Mouse (Mus musculus): ENCODE measurements around the gene Mitf. TPM values are rescaled to one million over a fixed set of nuclear protein-coding genes. Genes with fewer than 3 reads are reported as not detected.
A peak's percentile ranks its signal among the peaks of the same experiment; 100 is the strongest.

Gene Mitf
- polyA plus RNA-seq, 1 experiment from 2014 or later = 2.4 TPM

DNA sequence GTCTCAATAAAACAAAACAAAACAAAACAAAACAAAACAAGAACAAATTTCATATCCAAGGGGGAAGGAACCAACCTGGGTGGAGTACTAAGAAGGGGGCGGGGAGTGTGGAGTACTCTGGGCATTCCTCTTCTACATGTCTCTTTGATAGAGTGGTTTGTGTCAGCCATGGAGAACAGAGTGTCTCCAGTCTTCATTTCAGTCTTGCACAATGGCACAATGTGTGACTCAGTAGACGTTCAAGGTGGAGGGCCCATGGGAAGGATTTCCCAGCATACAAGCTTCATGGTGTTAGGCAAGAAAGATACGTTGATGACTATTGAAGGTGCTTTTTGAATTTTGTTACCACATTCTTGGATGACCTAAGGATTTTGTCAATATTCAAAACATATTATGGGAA is 117.4 kb downstream of the Mitf start:
- no peak for ATAC-seq (ENCODE audit: low FRiP score, low read depth)
- Histone ChIP-seq H3K27me3 (no peaks in the 10 kb centered on the region), H3K9me3 (no peaks in the 10 kb centered on the region), H3K4me1 (replicated peaks) (0 out of 2 replicates have a peak, but pooled peaks cover 3% of the 10 kb centered on the region), H3K9ac (no peak overlapping the region), H3K36me3 (no peaks in the 10 kb centered on the region), H3K4me3 (no peak overlapping the region), H3K4me2 (no peak overlapping the region), H3K27ac (replicated peaks) (no peak overlapping the region)
- WGBS = 93% methylated on average over 3 of the region's 3 CpGs

DNA sequence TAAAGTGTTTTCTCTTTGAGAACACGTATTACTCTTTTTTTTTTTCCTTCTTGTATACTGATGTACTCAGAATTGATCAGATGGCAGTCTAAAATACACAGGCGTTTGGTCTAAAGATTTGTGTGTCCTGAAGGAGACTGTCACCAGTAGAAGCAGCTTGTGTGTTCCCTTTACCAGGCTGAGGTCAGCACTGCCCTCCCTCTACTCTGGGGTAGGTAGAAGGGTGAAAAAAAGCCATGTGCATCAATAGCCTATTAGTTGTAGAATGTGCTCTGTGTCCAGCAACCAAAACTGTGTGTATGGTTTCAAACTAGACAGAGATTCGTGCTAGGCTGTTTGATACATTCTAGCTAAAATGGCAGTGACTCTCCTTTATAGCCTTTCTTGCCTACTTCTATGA is 122.2 kb downstream of the Mitf start:
- 78% methylated on average over 3 of the region's 3 CpGs for WGBS

DNA sequence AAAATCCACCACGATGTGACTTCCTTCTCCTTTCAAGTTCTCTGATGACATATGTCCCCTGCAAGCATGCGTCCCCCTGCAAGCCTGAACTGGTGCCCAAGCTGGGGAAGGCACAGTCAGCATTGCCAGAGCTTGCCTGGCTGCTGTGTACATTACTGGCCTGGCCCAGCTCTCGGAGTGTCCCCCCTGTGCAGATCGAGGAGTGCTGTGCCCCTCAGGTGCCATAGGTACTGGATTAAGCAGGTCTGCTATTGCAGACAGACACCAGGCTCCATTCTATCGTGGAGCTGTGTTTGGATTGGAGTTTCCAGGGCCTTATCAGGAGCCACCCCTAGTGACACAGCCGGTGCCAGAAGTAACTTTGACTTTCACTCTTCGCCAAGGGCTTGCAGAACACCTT is 122.6 kb downstream of the Mitf start:
- no peak for ATAC-seq (ENCODE audit: low FRiP score, low read depth)
- no peaks in the 10 kb centered on the region for H3K9me3 ChIP-seq
- no peak overlapping the region for H3K4me3 ChIP-seq
- H3K27ac ChIP-seq (replicated peaks) = no peak overlapping the region
- no peaks in the 10 kb centered on the region for H3K36me3 ChIP-seq
- H3K27me3 ChIP-seq = no peaks in the 10 kb centered on the region
- H3K4me1 ChIP-seq (replicated peaks) = no peaks in the 10 kb centered on the region
- WGBS = 77% methylated on average over 7 of the region's 7 CpGs
- no peak overlapping the region for H3K4me2 ChIP-seq
- H3K9ac ChIP-seq = no peak overlapping the region

More for the DNA sequence above, 122.2 kb downstream of the Mitf start:
- no peaks in the 10 kb centered on the region for H3K27me3 ChIP-seq
- no peak overlapping the region for H3K4me2 ChIP-seq
- H3K36me3 ChIP-seq = no peaks in the 10 kb centered on the region
- no peak overlapping the region for H3K27ac ChIP-seq (replicated peaks)
- no peaks in the 10 kb centered on the region for H3K4me1 ChIP-seq (replicated peaks)
- H3K9me3 ChIP-seq = no peaks in the 10 kb centered on the region
- H3K9ac ChIP-seq = no peak overlapping the region
- no peak for ATAC-seq (ENCODE audit: low FRiP score, low read depth)
- no peak overlapping the region for H3K4me3 ChIP-seq

DNA sequence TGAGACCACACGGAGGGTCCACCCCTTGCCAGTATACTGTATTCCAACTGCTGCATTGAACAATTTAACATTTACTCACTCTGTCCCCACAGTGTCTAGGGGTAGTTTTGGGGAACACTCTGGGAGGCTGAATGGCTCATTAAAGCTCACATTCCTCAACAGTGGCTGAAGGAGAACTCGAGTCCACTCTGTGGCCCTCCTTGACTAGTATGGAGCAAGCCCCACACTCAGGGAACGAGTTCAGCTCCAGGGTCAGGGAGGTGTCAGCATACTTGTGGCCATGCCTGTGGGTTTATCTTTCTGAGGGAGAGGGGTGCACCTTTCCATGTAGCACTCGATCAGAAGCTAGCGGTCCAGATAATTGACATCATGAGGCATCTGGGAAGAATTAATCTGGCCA is 130.3 kb downstream of the Mitf start:
- Histone ChIP-seq H3K36me3 (no peaks in the 10 kb centered on the region), H3K9ac (no peak overlapping the region), H3K27ac (replicated peaks) (no peak overlapping the region), H3K4me2 (no peak overlapping the region), H3K27me3 (no peaks in the 10 kb centered on the region), H3K9me3 (no peaks in the 10 kb centered on the region), H3K4me1 (replicated peaks) (peaks cover 9% of the 10 kb centered on the region; the same call in 1 of the 2 replicates), H3K4me3 (no peak overlapping the region)
- 80% methylated on average over 5 of the region's 5 CpGs for WGBS
- ATAC-seq (ENCODE audit: low FRiP score, low read depth) = no peak

DNA sequence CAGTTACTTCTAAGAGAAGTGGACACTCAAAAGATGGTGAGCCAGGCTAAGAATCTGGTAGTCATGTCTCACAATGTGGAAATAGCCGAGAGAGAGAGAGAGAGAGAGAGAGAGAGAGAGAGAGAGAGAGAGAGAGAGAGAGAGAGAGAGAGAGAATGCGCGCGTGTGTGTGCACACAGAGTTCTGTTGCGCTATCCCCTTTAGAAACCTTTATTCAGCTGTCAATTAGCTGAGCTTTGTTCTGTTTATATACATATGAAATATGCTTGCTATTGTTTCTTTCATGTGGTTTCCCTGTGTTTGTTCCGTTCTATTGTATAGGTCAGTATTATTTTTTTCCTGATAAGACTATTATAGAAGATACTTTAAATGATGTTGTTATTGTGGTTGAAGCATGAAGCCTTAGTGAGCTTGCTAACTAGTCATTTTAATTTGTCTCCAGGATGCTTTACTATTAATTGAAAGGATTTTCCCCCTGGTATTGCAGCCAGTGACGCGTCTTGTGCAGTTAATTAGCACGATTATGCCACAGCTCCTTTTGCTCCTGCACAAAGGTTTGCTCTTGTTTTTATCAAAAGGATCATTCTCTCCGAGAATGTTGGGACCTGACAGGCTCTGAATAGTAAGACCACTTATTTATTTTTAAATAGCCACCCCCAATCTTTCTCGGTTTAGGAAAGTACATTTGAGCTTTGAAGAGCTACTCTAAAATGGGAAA is 131.2 kb downstream of the Mitf start:
- H3K9ac ChIP-seq = no peak overlapping the region

DNA sequence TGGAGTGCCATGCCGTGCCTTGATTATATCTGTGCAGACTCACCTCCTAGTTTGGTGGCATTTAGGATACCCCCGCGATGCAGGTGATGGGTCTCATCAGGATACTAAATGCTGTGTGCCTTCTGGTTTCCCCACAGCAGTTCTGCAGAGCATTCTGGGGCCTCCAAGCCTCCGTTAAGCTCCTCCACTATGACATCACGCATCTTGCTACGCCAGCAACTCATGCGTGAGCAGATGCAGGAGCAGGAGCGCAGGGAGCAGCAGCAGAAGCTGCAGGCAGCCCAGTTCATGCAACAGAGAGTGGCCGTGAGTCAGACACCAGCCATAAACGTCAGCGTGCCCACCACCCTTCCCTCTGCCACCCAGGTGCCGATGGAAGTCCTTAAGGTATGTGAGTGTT is 134.1 kb downstream of the Mitf start:
- Histone ChIP-seq H3K4me1 (replicated peaks) (peaks cover 9% of the 10 kb centered on the region; the same call in 1 of the 2 replicates), H3K36me3 (no peaks in the 10 kb centered on the region), H3K27ac (replicated peaks) (no peak overlapping the region), H3K9ac (no peak overlapping the region), H3K27me3 (no peaks in the 10 kb centered on the region), H3K9me3 (no peaks in the 10 kb centered on the region), H3K4me3 (no peak overlapping the region), H3K4me2 (no peak overlapping the region)
- WGBS = 76% methylated on average over 12 of the region's 12 CpGs
- no peak for ATAC-seq (ENCODE audit: low FRiP score, low read depth)

More for the DNA sequence above, 131.2 kb downstream of the Mitf start:
- no peaks in the 10 kb centered on the region for H3K36me3 ChIP-seq
- H3K4me1 ChIP-seq (replicated peaks) = peaks cover 9% of the 10 kb centered on the region; the same call in 1 of the 2 replicates
- 18% methylated on average over 11 of the region's 11 CpGs for WGBS
- no peak for ATAC-seq (ENCODE audit: low FRiP score, low read depth)
- H3K4me3 ChIP-seq = 0 out of 2 replicates have a peak overlapping the region, but pooled peaks have one; percentile 4
- peak overlapping the region; percentile 45 for H3K27ac ChIP-seq (replicated peaks)
- peak overlapping the region; percentile 44 for H3K4me2 ChIP-seq
- H3K27me3 ChIP-seq = no peaks in the 10 kb centered on the region
- no peaks in the 10 kb centered on the region for H3K9me3 ChIP-seq

DNA sequence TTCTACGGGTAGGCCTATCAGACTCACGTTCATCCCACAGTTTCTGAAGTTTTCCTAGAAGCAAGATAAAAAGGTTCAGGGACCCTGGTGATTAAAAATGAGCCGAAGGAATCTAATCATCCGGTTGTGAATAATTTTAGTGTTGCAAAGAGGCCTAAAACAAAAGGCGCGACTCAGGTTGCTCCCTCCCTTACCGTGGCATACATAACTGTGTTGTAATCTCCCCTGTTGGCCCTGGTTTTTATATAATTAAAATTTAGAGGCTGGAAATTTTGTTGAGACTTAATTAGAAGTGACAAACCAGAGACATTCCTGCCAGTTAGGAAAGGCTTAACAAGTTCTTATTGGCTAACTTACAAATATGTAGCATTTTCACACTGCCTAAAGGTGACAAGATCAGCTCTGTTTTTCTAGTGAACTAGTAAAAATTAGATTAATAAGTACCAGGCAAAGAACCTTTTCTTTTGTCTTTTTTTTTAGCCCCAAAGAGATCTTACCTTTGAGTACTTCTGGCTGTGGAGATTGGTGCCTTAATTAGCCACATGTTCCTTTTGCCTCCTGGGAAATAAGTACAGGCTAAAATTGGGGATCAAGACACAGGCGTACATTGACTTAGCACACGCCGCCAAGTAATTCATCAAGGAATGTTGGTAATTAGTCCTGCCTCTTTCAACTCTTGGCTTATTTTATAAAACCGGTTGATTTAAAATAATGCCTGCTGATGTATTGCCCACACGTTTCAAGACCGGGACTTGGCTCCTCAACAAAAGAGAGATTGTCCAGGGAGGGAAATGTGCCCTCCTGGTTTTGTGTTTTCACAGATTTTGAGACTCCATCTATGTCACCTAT is 143.4 kb downstream of the Mitf start:
- Histone ChIP-seq H3K4me1 (replicated peaks) (peaks cover 8% of the 10 kb centered on the region), H3K4me2 (no peak overlapping the region), H3K27me3 (no peaks in the 10 kb centered on the region), H3K4me3 (no peak overlapping the region), H3K9me3 (no peaks in the 10 kb centered on the region), H3K9ac (no peak overlapping the region), H3K36me3 (no peaks in the 10 kb centered on the region), H3K27ac (replicated peaks) (no peak overlapping the region)
- no peak for ATAC-seq (ENCODE audit: low FRiP score, low read depth)
- 45% methylated on average over 13 of the region's 13 CpGs for WGBS

DNA sequence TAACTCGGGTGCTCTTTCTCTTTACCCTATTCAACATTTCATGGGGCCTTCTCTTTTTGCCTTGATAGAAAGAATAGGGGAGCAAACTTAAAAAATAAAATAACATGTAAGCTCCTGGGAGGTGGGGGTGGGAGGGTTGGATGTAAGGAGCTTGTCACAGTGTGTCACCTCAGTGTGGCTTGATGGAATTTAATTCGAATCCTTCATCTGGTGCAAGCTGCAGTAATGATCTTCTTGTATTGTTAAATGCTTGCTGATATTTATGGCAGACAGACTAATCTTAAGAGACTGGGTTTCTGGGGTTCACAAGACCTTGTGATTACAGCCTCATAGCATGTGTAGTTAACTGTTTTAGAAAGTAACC is 144.0 kb downstream of the Mitf start:
- no peak for ATAC-seq (ENCODE audit: low FRiP score, low read depth)
- no peak overlapping the region for H3K4me2 ChIP-seq
- H3K4me3 ChIP-seq = no peak overlapping the region
- peaks cover 8% of the 10 kb centered on the region for H3K4me1 ChIP-seq (replicated peaks)
- no peaks in the 10 kb centered on the region for H3K36me3 ChIP-seq
- no peaks in the 10 kb centered on the region for H3K9me3 ChIP-seq
- H3K27ac ChIP-seq (replicated peaks) = no peak overlapping the region
- H3K9ac ChIP-seq = no peak overlapping the region
- H3K27me3 ChIP-seq = no peaks in the 10 kb centered on the region
- WGBS = 49% methylated on average over 2 of the region's 2 CpGs

DNA sequence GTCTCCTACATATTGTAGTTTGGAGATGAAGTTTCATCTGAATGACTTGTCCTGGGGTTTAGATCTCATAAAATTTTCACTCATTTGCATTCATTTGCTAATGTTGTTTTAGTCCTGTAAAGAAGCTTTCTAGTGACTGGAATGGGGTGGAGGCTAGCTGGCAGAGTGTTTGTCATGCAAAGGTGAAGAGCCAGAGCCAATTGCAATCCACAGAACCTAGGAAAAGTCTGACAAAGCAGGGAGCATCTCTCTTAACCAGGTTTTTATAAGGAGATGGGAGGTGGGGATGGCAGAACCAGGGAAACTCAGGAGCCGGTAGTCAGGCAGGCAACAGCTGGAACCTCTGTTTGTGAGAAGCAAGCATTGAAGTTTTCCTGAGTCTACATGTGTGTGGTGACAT is 144.9 kb downstream of the Mitf start:
- H3K4me3 ChIP-seq = no peak overlapping the region
- no peak overlapping the region for H3K4me2 ChIP-seq
- WGBS = 50% methylated on average over 1 of the region's 1 CpGs
- H3K4me1 ChIP-seq (replicated peaks) = peaks cover 8% of the 10 kb centered on the region
- H3K27me3 ChIP-seq = no peaks in the 10 kb centered on the region
- no peak overlapping the region for H3K27ac ChIP-seq (replicated peaks)
- no peaks in the 10 kb centered on the region for H3K9me3 ChIP-seq
- ATAC-seq (ENCODE audit: low FRiP score, low read depth) = no peak
- H3K36me3 ChIP-seq = no peaks in the 10 kb centered on the region
- no peak overlapping the region for H3K9ac ChIP-seq

DNA sequence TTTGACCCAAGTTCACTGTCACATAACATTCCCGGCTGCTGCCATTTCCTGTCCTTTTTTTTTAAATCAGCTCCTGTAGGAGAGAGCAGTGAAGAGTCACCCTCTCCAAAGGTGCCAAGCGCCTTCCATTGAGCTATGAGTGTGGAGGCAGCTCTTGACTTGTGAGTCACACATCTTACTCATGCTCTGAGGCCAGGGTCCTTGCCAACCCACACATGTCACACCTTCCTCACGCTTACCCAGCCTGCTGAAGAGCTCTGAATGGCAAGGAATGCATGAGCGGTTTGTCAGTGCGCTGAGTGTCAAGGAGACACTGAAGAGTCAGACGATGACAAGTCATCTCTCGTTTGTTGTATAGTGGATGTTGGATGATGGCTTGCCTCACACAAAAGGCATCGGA is 146.0 kb downstream of the Mitf start:
- Histone ChIP-seq H3K4me1 (replicated peaks) (peaks cover 8% of the 10 kb centered on the region), H3K4me3 (no peak overlapping the region), H3K9me3 (no peaks in the 10 kb centered on the region), H3K9ac (no peak overlapping the region), H3K36me3 (no peaks in the 10 kb centered on the region), H3K4me2 (no peak overlapping the region), H3K27ac (replicated peaks) (no peak overlapping the region), H3K27me3 (no peaks in the 10 kb centered on the region)
- 78% methylated on average over 8 of the region's 8 CpGs for WGBS
- ATAC-seq (ENCODE audit: low FRiP score, low read depth) = no peak

DNA sequence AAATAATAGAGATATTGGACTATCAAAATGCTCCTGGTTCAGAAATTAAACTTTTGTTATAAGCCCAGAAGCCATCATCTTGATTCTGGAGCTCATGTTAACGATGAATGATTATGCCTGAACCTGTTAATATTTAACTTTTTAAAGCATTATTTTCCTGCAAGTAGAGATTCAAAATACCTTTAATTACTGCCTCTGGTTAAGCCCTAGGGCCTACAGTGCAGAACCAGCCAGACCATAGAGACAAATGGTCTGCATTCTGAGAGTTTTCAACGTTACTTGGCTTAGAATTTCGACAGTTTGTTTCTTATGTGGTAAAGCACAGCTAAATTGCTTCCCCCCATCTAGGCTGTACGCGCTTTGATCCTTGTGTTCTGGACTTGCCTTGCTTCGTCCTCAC is 149.3 kb downstream of the Mitf start:
- Histone ChIP-seq H3K36me3 (no peaks in the 10 kb centered on the region), H3K4me2 (no peak overlapping the region), H3K9me3 (no peaks in the 10 kb centered on the region), H3K4me3 (no peak overlapping the region), H3K27ac (replicated peaks) (no peak overlapping the region), H3K27me3 (no peaks in the 10 kb centered on the region), H3K4me1 (replicated peaks) (0 out of 2 replicates have a peak, but pooled peaks cover under 1% of the 10 kb centered on the region), H3K9ac (no peak overlapping the region)
- 86% methylated on average over 6 of the region's 6 CpGs for WGBS
- no peak for ATAC-seq (ENCODE audit: low FRiP score, low read depth)

DNA sequence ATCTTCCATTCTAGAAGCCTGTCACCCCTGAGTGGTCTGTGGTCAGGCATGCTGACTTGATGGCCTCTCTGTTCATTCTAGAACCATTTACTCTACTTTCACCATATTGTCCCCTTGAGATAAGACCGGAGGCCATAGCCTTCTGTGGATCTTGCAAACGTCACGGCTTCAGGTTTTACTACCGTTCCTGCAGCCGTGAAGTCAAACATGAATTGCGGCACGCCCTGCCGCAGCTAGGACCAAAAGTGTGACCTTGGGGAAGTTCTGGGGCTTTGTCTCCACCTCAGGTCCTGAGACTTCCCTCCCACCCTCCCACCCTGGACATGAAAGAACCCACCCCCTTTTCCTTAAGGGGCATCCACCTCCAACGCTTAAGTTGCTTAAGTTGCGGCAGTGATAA is 149.8 kb downstream of the Mitf start:
- Histone ChIP-seq H3K27me3 (no peaks in the 10 kb centered on the region), H3K9me3 (no peaks in the 10 kb centered on the region), H3K4me1 (replicated peaks) (no peaks in the 10 kb centered on the region), H3K4me2 (no peak overlapping the region), H3K4me3 (no peak overlapping the region), H3K9ac (no peak overlapping the region), H3K27ac (replicated peaks) (no peak overlapping the region), H3K36me3 (no peaks in the 10 kb centered on the region)
- WGBS = 92% methylated on average over 10 of the region's 10 CpGs
- no peak for ATAC-seq (ENCODE audit: low FRiP score, low read depth)

All from hindbrain, embryonic 15.5 days (tissue).